Mouse (Mus musculus) subcutaneous adipose tissue, adult 2 months (tissue): ENCODE results near the gene Heca. TPM values are rescaled to one million over a fixed set of nuclear protein-coding genes. Genes with fewer than 3 reads are reported as not detected.

Experiments used
- polyA plus RNA-seq: library from polyadenylated mRNA; depleted of rRNA; stranded (reverse); fragments of >200 nt; gene quantifications from 2 replicates; pipeline ENCODE4 v1.2.3, GENCODE M21; 2012; ENCODE audit warnings: low replicate concordance; rRNA removed

Gene Heca
- polyA plus RNA-seq, result 11.2 and 26.3 TPM in 2 replicates

DNA sequence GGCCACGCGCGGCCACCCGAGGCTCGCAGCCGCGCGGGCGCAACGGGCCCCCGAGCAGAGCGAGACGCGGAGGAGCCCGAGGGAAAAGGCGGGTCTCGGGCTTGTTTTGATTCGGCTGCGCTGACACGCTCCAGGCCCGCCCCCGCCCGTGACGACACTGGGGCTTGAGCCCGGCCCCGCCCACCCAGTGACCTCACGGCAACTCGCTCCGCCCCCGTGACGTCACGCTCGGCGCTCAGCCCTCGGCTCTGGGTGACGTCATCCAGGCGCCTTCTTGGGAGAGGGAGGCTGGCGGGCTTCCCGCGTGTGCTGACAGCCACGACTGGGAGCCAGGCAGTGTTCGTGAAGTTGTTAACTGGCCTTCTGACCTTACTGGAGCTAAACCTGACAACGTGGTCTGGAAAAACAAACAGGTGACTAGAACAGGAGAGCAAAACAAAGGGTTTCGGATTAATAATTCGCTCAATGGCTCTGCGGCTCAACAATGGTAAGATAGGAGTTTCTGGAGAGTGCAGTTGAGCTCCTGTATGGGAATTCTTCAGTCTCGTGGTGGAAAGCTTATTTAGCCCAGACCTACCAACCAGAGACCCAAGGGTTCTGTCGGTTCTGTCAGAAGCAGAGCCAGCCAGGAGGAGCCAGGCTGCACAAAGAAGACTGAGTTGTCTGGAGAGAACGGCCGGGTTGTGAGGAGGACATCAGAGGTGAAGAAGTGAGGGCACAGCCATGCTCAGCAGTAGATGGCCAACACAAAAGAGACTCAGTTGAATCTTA, at the start of gene Heca:
Heca (minus strand) TSS at position 108 of the 771 bp plus-strand sequence.

Other genes with a start within 250 kb of the Heca start
- gene Cited2, start 224.8 kb downstream of the Heca start, polyA plus RNA-seq, result 21.8 and 28.8 TPM in 2 replicates
- gene Txlnb, start 151.8 kb downstream of the Heca start, polyA plus RNA-seq, result 0.20 and 0.76 TPM in 2 replicates
- gene Abracl, start 75.2 kb upstream of the Heca start, polyA plus RNA-seq, result 8.2 and 15.7 TPM in 2 replicates
- 36.5 and 61.9 TPM in 2 replicates for gene Reps1, start 107.8 kb upstream of the Heca start, polyA plus RNA-seq